Mouse (Mus musculus) layer of hippocampus, postnatal 36 days (tissue): ENCODE measurements around the gene Mapkap1. TPM values are rescaled to one million over a fixed set of nuclear protein-coding genes. Genes with fewer than 3 reads are reported as not detected.
"Not testable (repeated sequence)": the region's sequence is repeated elsewhere in the genome, so short reads cannot be mapped to it uniquely, and the experiment has no call there.

Experiments
- DNase-seq, 2 experiments: peaks; one replicate each; pipeline ENCODE4 v3.0.0; 2022
- total RNA-seq, 2 experiments: library from RNA; stranded (reverse); gene quantifications; 2 replicates each; pipeline ENCODE4 v1.2.3; 2021

The Mapkap1 gene
- total RNA-seq, 2 experiments from 2014 or later, result 72.8 to 81.3 TPM

DNA sequence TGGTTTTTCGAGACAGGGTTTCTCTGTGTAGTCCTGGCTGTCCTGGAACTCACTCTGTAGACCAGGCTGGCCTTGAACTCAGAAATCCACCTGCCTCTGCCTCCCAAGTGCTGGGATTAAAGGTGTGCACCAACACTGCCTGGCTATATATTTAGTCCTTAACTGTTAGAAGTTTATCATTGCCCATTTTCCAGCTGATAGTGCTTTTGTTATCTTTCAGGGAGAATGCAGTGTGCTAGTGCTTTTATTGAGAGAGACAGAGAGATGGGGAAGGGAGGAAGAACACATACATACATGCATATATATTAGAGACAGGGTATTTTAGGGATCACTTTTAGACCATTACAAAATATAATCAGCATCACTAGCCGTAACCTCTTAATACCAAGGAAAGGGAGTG is 26.3 kb downstream of the Mapkap1 start:
- not testable (repeated sequence) for DNase-seq

- DNase-seq, result no peak
Measured at GRCm38 (mm10) chr2:34436321-34436720, 29.8 kb downstream of the Mapkap1 start.

- DNase-seq, result no peak
Measured at GRCm38 (mm10) chr2:34448756-34449155, 42.2 kb downstream of the Mapkap1 start.

- DNase-seq, result no peak
Measured at GRCm38 (mm10) chr2:34462490-34462889, 55.9 kb downstream of the Mapkap1 start.

DNA sequence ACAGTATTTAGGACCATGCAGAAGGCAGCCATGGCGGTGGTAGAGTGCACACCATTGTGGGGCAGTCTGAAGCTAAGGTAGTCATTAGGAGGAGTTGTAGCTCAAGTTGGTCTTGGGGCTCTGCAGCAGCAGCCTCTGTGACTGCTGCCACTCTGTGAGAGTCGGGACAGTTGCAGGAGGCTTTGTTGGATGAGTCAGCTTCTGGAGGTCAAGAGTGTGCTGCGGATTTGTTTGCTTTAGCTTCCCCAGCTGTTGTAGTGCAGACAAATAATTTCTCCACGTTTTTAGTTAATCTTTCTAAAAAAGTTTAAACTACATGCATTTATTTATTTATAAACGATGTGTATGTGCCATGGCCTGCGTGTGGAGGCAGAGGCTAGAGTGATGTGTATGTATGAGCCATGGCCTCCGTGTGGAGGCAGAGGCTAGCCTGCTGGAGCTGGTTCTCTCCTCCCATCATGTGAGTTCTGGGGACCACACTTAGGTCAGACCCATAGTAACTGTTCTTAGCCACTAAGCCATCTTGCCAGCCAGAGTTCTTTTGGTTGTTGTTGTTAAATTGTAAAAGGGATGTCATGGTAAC is 62.1 kb downstream of the Mapkap1 start:
- DNase-seq, result no peak

- DNase-seq, result no peak
Measured at GRCm38 (mm10) chr2:34469324-34469723, 62.8 kb downstream of the Mapkap1 start.

DNA sequence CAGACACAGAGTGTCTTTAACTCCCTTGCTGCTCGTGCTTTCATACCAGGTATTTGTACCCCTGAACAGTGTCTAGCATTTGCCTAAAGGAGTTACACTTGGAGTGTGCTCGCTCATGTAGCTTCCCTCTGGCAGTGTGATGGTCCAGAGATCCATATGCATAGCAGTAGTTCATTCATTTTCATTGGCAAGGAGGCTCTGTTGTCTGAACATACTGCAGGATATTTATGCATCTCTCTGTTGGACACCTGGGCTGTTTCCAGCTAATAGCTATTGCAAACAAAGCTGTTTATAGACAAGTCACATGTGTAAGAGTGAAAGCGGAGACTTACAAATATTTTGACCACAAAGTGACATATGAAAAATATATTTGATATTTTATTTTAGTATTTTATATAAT is 67.2 kb downstream of the Mapkap1 start:
- no peak for DNase-seq

DNA sequence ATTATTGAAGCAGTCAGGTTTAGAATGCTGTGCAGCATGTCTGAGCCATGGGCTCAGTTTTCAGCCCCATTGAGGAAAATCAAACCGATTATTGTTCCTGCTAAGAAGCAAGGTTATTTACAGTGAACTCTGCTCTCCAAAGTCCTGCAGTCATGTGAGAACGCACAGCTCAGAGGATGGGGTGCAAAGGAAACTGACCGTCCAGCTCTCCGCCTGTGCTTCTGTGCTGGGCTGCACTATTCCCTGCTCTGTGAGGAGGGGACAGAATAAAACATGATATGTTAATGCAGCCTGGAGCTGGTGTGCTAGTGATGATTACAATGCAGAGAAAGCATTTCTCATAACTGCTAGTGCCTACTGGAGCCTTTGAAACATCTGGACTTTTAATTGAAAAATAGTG is 74.8 kb downstream of the Mapkap1 start:
- DNase-seq, result no peak

GRCm38 (mm10) chr2:34482102-34482501 is 75.5 kb downstream of the Mapkap1 start:
- no peak for DNase-seq

DNA sequence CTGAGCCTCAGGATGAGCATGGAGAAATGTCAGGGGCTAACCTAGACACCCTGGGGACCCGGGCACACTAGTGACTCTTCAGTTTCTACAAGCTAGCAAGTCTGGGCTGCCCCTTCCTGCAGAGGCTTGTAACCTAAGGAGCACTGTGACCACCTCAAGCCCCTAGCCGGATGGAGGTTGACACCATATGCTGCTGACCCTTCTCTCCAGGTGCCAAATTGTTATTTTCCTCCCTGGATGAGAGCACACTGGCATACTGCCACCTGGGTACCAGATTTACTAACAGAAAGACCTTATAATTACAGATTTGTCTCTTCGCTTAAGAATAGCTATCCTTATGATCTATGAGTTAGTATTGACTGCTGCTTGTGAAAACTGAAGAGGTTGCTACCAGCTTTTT is 76.0 kb downstream of the Mapkap1 start:
- no peak for DNase-seq

DNA sequence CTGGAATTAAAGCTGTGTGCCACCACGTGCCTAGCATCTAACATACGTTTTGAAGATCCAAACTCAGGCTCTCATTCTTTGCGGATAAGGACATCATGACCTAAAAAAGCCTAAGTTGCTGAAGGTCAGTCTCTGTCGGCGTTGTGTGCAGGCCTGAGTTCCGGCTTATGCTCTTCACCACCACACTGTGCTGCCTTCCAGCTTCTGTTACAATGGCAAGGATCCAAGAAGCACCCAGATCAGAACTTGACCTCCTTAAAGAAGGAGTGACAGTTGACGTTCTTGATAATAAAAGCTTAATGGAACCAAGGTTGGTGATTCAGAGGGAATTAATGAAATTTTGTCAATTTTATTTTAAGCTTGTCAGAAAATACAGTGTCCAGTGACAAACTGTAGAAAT is 80.7 kb downstream of the Mapkap1 start:
- no peak for DNase-seq

GRCm38 (mm10) chr2:34503975-34504730 is 97.6 kb downstream of the Mapkap1 start:
- DNase-seq, result no peak

- DNase-seq, result not testable (repeated sequence)
Measured at GRCm38 (mm10) chr2:34506162-34506561, 99.6 kb downstream of the Mapkap1 start.

DNA sequence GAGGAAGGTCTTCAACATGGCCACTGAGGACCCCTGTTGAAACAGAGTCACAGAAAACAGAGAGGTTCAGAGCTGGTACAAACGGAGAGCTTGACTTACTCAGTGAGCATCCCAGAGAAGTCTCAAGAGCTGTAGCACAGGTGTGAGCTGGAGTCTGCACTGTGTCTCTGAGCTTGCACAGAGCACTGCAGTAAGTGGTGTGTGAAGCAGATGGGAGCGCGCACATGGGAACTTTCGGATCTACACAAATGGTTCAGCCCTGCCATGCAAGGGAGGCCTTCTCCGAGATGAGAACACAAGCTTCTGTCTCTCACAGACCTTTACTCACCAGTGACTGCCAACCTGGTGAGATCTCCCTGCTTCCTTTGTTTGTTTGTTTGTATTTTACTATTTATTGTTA is 103.3 kb downstream of the Mapkap1 start:
- peak; percentile 24 to 37 for DNase-seq

DNA sequence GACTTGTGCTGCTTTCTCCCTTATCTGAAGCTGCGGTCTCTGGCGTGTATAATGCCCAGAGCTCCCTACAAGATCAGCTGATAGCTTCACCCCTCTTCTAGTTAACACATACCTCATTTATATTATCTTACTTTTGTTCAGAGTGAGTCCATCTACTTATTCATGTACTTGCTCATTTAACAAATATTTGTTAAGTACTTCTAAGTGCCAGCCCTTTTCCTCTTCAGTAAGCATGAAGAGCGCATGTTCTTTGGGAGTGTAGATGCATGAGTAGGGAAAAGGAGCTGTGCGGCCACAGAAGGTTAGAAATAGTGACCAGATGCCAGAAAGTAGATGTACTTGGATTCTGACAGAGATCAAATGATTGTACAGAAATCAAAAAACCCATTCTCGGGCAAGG is 108.7 kb downstream of the Mapkap1 start:
- no peak for DNase-seq

- DNase-seq, result no peak
Measured at GRCm38 (mm10) chr2:34518083-34518482, 111.5 kb downstream of the Mapkap1 start.

DNA sequence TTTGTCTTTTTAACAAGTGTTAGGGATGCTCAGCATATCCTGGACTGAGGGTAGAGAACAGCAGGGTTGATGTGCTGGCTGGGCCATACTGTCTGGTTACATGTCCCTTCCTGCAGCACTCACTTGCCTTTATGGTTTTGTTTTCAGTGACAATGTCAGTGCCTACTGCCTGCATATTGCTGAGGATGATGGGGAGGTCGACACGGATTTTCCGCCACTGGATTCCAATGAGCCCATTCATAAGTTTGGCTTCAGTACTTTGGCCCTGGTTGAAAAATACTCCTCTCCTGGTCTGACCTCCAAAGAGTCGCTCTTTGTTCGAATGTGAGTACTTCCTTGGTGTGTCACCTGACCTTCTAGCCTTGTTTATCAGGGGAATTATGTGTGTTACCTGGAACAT is 112.0 kb downstream of the Mapkap1 start:
- DNase-seq, result no peak

DNA sequence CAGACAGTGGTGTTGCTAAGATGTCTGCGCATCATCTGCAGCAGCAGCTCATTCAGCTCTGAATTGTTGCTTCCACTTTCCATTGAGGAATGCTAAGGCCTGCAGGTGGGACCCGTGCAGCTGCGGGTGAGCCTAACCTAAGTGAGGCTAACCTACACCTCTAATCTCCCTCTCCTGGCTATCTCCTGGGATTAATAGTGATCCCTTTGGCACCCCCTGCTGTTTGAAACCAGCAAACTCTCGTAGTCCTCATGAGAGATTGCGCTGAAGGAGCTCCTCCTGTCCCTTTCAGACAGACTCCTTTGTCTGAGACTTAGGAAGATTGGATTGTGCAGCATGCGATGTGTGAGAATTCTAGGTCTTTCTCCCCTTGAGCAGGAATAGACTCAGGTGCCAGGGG is 113.0 kb downstream of the Mapkap1 start:
- peak; percentile 28 to 53 for DNase-seq

DNA sequence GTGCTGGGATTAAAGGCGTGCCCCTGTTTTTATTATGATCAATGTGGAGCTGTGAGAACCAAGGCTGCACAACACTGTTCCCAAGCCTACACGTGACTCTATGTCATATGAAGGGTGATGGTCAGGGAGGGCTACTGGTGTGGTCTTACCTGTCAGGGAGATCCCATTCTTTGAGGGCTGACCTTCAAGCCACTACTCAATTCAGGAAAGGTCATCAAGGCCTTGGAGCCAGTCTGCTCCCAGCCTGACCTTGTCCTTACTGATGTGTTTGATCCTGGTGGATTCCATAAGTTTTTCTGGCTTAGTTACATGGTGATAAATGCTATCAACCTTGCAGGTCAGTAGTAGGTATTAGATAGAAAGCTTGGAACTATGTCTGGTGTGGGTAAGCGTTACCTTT is 114.8 kb downstream of the Mapkap1 start:
- DNase-seq, result no peak

DNA sequence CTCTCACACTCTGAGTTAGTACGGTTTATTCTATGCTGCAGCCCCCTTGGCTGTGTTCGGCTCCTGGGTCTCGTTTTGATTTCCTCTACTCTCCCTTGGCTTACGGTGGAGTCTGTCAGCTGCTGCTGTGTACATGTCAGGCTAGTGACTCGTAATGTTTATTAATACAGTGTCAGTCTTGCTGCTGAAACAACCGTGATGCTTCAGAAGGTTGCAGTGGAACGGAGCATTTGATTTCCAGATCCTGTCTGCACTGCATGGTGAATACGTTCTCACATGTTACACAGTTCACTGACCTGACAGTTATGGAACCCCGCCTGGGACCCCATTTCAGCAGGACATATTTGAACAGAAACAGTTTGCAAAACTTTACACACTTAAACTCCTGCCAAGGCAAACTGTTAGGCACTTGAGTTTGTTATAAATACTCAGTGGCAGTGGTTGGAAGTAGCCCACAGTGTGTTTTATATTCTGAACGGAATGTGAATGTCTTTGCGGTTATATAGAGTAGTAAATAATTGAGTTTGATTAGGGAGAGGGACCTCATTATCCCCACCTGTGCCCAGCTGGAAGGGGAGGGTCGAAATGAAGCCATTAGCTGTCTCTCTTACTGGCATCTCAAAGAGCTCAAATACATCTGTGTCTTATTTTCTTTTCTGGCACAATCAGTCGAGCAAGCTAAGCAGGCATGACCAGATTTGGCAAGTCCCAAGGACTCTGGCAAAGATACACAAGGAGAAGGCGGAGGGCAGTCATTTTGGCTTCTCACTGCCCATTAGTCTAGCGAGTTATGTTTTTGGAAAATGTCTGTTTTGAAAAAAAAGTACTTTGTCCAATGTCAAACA is 120.2 kb downstream of the Mapkap1 start:
- no peak for DNase-seq

DNA sequence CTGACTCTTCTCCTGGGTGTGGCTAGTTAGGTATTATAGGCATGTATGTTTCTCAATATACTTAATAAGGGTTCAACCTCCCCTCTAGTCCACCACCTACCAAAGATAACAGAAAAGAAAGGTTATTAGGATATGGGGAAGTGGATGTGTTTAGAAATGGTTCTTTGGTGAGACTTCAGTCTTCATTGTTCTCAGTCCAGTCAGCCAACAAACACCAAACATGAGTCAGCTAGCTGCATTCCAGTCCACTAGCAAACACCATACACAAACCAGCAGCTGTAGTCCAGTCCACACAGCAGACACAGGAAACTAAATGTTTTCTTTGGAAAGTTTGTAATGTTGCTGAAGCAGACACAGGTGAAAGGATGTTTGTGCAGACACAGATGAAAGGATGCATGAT is 121.9 kb downstream of the Mapkap1 start:
- DNase-seq, result no peak

GRCm38 (mm10) chr2:34530042-34530441 is 123.5 kb downstream of the Mapkap1 start:
- peak in 1 of 2 experiments; percentile 18 for DNase-seq

- DNase-seq, result peak; percentile 51 to 61
Measured at GRCm38 (mm10) chr2:34531801-34532298, 125.3 kb downstream of the Mapkap1 start.
